Mouse (Mus musculus): ENCODE data around the gene Limch1.

DNA sequence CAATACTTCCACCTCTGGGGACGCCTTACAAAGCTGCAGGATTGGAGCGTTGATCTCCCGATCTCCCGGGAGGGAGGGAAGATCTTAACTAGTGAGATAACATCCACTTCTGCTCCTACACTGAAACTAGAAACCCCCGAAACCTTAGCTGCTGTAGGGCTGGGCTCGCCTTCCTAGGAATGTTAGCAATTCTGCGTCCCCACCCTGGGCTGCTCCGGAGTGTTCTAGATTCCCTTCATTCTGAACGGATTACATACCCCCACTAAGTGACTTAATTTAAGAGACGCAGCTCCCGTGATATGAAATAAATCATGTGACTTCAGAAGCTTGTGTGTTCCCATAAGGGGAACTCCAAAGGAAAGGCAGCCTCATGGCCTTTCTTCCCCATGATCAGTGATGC lies 259.0 kb downstream of the Limch1 start:
- TF ChIP-seq CTCF (IDR thresholded peaks at IDR 0.05; ENCODE audit: low read depth) = no peak
- TF ChIP-seq EP300 (optimal IDR thresholded peaks at IDR 0.05) = no peak

Data from stomach, postnatal 0 days (tissue).